Mouse (Mus musculus): ENCODE measurements around the gene Fam169b. TPM values are rescaled to one million over a fixed set of nuclear protein-coding genes. Genes with fewer than 3 reads are reported as not detected.

Gene Fam169b
- polyA plus RNA-seq (2017; shearing (Covaris generic)), result 92.0 TPM

DNA sequence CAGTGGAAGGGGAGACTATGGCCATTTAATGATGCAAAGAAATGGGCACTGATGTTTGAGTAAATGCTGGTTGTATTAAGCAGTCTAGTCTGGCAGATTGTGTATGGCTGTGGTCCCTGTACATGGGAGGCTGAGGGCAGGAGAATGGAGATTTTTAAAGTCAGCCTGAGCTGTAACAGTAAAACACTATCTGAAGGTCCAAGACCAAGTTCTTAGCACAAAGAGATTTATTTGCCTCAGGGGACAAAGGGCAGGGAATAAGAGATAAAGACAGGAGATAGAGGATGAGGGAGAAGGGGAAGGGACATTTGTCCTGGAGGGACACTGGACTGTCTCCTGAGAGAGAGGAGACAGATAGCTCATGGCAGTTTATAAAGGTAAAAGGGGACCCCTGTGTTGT lies at the start of gene Fam169b:
Gene Fam169b, plus strand, starts transcription at position 325 of the 400 bp plus-strand sequence.

DNA sequence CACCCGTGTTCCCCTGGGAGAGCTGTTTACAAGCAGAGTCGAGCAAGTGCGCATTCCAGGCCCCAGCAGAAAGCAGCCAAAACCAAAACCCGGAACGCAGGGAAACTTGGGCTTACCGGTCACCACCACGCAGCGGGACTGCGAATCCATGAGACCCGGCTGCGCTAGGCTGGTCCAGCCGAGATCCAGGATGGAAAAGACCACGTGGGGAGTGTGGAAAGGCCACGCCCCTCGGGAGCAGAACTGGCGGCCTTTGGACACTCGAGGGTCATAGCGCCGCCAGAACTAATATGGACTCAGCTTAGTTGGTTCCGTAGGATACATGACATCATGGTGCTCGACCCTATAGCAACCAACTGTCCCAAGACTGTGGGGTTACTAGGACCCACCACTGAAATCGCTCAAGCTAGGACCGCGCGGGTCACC lies 9.6 kb upstream of the Fam169b start, which contains the start of gene Pgpep1l:
Gene Pgpep1l, minus strand, starts transcription at position 206 of the 426 bp plus-strand sequence.

Other genes with a start within 250 kb of the Fam169b start
- gene Pgpep1l, start 9.6 kb upstream of the Fam169b start, polyA plus RNA-seq (2017; shearing (Covaris generic)), result 0.54 TPM

All from effector memory CD4-positive, alpha-beta T cell, adult 5 months (primary cell).